Mouse (Mus musculus): ENCODE results near the gene Myo1e. TPM values are rescaled to one million over a fixed set of nuclear protein-coding genes. Genes with fewer than 3 reads are reported as not detected.

The Myo1e gene
- total RNA-seq, 2 experiments from 2014 or later, result 9.5 to 11.1 TPM

- no peak for DNase-seq (ENCODE audit: low spot score in 2 of 2)
These were observed 12.3 kb downstream of the Myo1e start for GRCm38 (mm10) chr9:70219295-70219931.

GRCm38 (mm10) chr9:70220461-70221170 lies 13.5 kb downstream of the Myo1e start:
- no peak for DNase-seq (ENCODE audit: low spot score in 2 of 2)

GRCm38 (mm10) chr9:70223142-70223541 lies 16.0 kb downstream of the Myo1e start:
- DNase-seq (ENCODE audit: low spot score in 2 of 2), result no peak

DNA sequence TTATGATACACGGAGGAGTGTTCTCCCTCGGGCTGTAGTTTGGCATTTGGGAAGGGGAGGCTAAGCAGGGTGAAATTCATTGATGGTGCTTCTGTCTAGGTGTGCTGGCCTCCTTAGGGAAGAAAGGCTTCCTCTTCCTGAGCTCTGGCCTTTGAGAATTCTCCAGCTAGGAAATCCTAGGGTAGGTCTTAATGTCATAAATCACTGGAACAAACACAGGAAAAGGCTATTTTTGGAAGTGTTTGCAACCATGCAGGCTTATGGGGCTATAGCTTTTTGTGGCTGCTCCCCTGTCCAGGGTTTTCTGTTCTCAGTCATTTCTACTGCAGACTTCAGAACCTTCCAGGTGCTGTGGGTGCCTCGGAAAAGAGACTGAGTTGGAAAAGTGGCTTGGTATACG lies 16.9 kb downstream of the Myo1e start:
- no peak for DNase-seq (ENCODE audit: low spot score in 2 of 2)

DNA sequence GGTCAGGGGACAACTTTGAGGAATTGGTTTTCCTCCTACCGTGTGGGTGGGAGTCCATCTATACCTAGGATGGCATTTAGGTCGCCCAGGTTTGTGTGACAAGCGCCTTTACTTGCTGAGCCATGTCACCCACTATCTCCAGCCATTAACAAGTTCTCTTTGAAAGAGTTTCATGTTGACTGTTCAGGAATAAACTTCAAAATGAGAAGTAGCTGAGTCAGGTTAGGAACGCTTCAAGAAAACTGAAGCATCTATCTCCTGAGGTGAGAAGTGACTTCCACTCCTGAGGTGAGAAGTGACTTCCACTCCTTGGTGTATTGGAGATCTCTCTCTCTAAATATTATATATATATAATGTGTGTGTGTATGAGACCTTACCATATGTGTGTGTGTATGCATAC lies 19.2 kb downstream of the Myo1e start:
- no peak for DNase-seq (ENCODE audit: low spot score in 2 of 2)

GRCm38 (mm10) chr9:70229823-70230222 lies 22.7 kb downstream of the Myo1e start:
- DNase-seq (ENCODE audit: low spot score in 2 of 2), result no peak

- no peak for DNase-seq (ENCODE audit: low spot score in 2 of 2)
These were observed 25.2 kb downstream of the Myo1e start for GRCm38 (mm10) chr9:70232044-70233010.

DNA sequence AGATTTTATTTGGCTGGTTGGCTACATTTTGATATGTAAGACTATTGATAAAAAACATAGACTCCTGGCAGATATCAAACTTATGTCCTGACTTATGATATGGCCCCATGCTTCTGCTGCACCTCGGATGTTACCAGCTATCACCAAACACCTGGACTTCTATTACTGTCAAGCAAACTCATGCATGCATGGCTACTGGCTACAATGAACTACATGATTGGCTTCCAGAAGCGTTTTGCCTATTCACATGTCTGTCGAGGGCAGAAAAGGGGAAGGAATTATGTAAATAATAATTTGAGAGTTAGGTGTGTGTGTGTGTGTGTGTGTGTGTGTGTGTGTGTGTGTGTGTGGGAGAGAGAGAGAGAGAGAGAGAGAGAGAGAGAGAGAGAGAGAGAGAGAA lies 30.0 kb downstream of the Myo1e start:
- no peak for DNase-seq (ENCODE audit: low spot score in 2 of 2)

GRCm38 (mm10) chr9:70237561-70237960 lies 30.4 kb downstream of the Myo1e start:
- no peak for DNase-seq (ENCODE audit: low spot score in 2 of 2)

DNA sequence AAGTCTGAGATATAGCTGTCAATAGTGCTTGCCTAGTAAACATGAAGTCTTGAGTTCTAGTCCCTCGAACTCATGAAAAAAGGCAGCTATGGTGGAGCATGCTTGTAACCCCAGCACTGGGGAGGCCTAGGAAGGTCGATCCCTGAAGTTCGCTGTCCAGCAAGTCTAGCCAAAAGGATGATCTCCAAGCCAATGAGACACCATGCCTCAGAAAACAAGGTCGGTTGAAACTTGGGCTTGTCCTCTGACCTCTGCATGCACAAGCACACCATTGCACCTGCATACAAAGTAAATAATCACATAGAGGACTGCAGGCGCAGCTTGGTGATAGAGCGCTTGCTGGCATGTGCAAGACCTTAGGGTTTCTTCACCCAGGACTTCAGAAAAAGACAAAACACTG lies 31.2 kb downstream of the Myo1e start:
- no peak for DNase-seq (ENCODE audit: low spot score in 2 of 2)

DNA sequence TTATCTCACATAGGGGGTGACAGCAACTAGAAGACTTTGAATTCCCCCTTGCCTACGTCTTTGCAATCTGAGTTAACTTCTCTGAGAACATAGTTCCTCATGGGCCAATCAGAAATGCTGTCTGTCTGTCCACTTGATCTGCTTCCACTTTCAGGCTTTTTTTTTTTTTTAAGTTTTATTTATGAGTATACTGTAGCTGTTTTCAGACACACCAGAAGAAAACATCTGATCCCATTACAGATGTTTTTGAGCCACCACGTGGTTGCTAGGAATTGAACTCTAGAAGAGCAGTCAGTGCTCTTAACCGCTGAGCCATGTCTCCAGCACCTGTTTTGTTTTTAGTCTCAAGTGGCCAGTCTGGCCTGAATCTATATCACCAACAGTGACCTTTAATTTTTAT lies 32.1 kb downstream of the Myo1e start:
- no peak for DNase-seq (ENCODE audit: low spot score in 2 of 2)

DNA sequence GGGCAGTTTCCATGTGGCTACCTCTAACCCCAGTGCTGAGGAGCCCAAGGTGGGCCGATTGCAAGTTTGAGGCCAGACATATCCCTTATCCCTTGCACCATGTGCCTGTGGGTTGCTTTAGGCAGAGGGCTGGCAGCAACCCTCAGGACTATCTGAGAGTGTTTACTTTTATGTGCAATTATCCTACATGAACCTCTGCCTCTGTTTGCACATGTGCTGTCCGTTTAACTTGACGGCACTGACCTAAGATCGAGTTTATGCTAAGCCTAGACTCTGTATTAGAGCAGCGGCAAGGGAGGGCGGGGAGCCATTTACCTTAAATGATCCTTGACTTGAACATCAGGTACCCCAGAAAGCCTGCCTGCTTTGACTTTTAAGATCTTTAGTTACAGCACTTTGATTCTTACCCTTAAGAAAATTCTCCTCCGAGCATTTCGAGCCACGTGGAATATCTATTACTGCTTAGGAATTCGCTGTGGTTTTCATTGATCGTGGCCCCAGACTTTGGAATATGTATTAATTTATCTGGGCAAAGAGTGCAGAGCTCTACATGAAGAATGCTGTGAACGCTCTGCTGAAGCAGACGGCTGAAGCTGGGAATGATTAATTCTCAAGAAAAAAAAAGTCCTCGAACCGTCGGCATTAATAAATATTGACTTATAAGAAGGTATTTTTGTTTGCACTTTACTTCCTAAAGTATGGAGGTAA lies 33.7 kb downstream of the Myo1e start:
- no peak for DNase-seq (ENCODE audit: low spot score in 2 of 2)

GRCm38 (mm10) chr9:70241411-70241961 lies 34.3 kb downstream of the Myo1e start:
- no peak for DNase-seq (ENCODE audit: low spot score in 2 of 2)

GRCm38 (mm10) chr9:70242112-70242862 lies 35.1 kb downstream of the Myo1e start:
- no peak for DNase-seq (ENCODE audit: low spot score in 2 of 2)

- no peak for DNase-seq (ENCODE audit: low spot score in 2 of 2)
These were observed 36.1 kb downstream of the Myo1e start for GRCm38 (mm10) chr9:70243241-70243640.

- DNase-seq (ENCODE audit: low spot score in 2 of 2), result no peak
These were observed 36.6 kb downstream of the Myo1e start for GRCm38 (mm10) chr9:70243708-70244107.

DNA sequence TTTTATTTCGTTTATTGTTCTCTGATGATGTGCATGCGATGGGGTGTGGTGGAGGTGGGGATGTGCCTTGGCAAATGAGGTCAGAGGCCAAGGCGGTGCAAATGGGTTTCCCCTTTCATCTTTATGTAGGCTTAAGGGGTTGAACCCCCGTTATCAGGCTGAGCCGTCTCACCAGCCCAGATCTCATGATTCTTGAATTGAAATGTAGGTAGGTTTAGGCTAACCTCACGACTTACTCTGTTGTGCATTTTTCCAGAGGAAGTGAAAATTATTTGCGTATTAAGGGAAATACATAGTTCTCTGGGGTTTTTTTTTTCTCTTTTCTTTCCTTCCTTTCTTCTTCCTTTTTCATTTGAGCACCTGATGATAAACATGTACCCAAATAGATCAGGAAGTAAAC lies 37.0 kb downstream of the Myo1e start:
- no peak for DNase-seq (ENCODE audit: low spot score in 2 of 2)

DNA sequence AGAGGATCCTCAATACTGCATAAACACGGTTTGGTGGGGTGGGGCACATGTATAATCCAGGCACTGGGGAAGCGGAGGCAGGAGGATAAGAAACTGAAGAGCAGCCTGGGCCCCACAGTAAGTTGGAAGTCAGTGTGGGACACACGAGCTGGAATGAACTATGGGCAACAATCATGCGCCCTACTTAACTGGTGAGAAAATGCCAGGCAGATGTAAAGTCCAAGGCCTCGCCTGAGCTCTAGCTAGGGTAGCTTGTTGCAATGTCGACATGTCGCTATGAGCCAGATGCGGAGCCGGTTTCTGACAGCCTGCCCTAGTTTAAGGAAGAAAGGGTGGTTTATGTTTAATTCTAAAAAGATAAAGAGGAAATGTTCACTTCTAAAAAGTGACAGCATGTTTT lies 37.9 kb downstream of the Myo1e start:
- no peak for DNase-seq (ENCODE audit: low spot score in 2 of 2)

- DNase-seq (ENCODE audit: low spot score in 2 of 2), result no peak
These were observed 39.3 kb downstream of the Myo1e start for GRCm38 (mm10) chr9:70246427-70246826.

DNA sequence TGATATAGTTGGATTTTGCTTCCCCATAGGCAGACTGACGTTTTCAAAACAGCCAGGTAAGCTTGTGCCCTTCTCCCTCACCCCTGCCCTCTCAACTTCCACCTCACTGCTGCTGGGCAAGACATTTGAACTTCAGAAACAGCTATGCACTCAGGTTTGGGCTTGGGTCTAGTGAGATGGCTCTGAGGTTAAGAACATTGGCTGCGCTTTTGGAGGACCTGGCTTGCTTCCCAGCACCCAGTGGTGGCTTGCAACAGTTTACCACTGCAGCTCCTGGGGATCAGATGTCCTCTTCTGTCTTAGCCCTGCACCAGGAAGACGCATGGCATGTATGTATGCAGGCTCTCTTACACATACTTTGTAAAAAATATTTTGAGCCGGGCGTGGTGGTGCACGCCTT lies 40.9 kb downstream of the Myo1e start:
- DNase-seq (ENCODE audit: low spot score in 2 of 2), result no peak

Data from layer of hippocampus, postnatal 14 days (tissue).